Mouse (Mus musculus) hindbrain, embryonic 13.5 days (tissue): ENCODE measurements around the gene Elmsan1. TPM values are rescaled to one million over a fixed set of nuclear protein-coding genes. Genes with fewer than 3 reads are reported as not detected.
"Not testable (repeated sequence)": the region's sequence is repeated elsewhere in the genome, so short reads cannot be mapped to it uniquely, and the experiment has no call there.

Experiments
- ATAC-seq: fragments of 200-750 bp; cut with Nextera tagmentation; 2 replicates; pipeline ENCODE4 v1.8.0; 2017; ENCODE audit warnings: moderate TSS enrichment; ENCODE audit not compliant: low FRiP score
- H3K27ac ChIP-seq: fragments of 300-500 bp; sonication (generic); 2 replicates; pipeline ENCODE4 v1.5.1; 2015; ENCODE audit warnings: inconsistent platforms, mild to moderate bottlenecking, moderate library complexity
- H3K27me3 ChIP-seq: fragments of 300-500 bp; sonication (generic); 2 replicates; pipeline ENCODE4 v1.6.1; 2015; ENCODE audit warnings: mild to moderate bottlenecking, inconsistent platforms
- H3K36me3 ChIP-seq: fragments of 300-500 bp; sonication (generic); 2 replicates; pipeline ENCODE4 v1.6.1; 2015; ENCODE audit warnings: mild to moderate bottlenecking, inconsistent platforms
- H3K4me1 ChIP-seq: fragments of 300-500 bp; sonication (generic); replicated peaks from 2 replicates; pipeline ENCODE4 v1.6.1; 2015; ENCODE audit warnings: inconsistent platforms
- H3K4me2 ChIP-seq: fragments of 300-500 bp; sonication (generic); 2 replicates; pipeline ENCODE4 v1.6.1; 2015; ENCODE audit warnings: inconsistent platforms, mild to moderate bottlenecking, moderate library complexity
- H3K4me3 ChIP-seq: fragments of 300-500 bp; sonication (generic); 2 replicates; pipeline ENCODE4 v1.5.1; 2015; ENCODE audit warnings: mild to moderate bottlenecking, inconsistent platforms
- H3K9ac ChIP-seq: fragments of 300-500 bp; sonication (generic); 2 replicates; pipeline ENCODE4 v1.6.1; 2015; ENCODE audit warnings: mild to moderate bottlenecking, inconsistent platforms
- H3K9me3 ChIP-seq: fragments of 300-500 bp; sonication (generic); 2 replicates; pipeline ENCODE4 v1.6.1; 2016; ENCODE audit warnings: inconsistent platforms
- WGBS: fragments of 180-500 bp; shearing (Covaris S2); methylation state at CpG from one replicate; pipeline ENCODE4 v1.1.7; 2015; 5-methylcytosine and 5-hydroxymethylcytosine counted together
- polyA plus RNA-seq: library from polyadenylated mRNA; unstranded; fragments of >200 nt; fragmentation: Nextera tagmentation; extraction: Ambion mirVana; gene quantifications from 2 replicates; pipeline ENCODE4 v1.2.1, GENCODE M21; 2015

The Elmsan1 gene
- polyA plus RNA-seq = 4.5 and 5.1 TPM in 2 replicates

- peaks cover 71% of the 10 kb centered on the region for H3K4me1 ChIP-seq
- ATAC-seq = peak; percentile 72
- H3K4me3 ChIP-seq = peak within 1 kb of the TSS; percentile 71
- under 1% methylated on average over 74 of the region's 82 CpGs for WGBS
- peaks cover 11% of the 10 kb centered on the region; the same call in 1 of the 2 replicates for H3K27me3 ChIP-seq
- no peaks in the 10 kb centered on the region for H3K9me3 ChIP-seq
- H3K4me2 ChIP-seq = peak within 1 kb of the TSS; percentile 97
- no peaks in the 10 kb centered on the region for H3K36me3 ChIP-seq
- peak within 1 kb of the TSS; percentile 84 for H3K9ac ChIP-seq
- H3K27ac ChIP-seq = peak within 1 kb of the TSS; percentile 85
Observed at GRCm38 (mm10) chr12:84218289-84219120, at the start of gene Elmsan1. TSS of gene Elmsan1 (minus strand) at chr12:84218881.

GRCm38 (mm10) chr12:84267264-84267663 is 48.6 kb upstream of the Elmsan1 start:
- Histone ChIP-seq H3K36me3 (no peaks in the 10 kb centered on the region), H3K27ac (no peak overlapping the region), H3K4me3 (no peak overlapping the region), H3K4me1 (no peaks in the 10 kb centered on the region), H3K9me3 (no peaks in the 10 kb centered on the region), H3K4me2 (no peak overlapping the region), H3K9ac (no peak overlapping the region), H3K27me3 (no peaks in the 10 kb centered on the region)
- WGBS = 54% methylated on average over 2 of the region's 2 CpGs
- ATAC-seq = no peak

GRCm38 (mm10) chr12:84260363-84260762 is 41.7 kb upstream of the Elmsan1 start:
- Histone ChIP-seq H3K9ac (no peak overlapping the region), H3K4me2 (no peak overlapping the region), H3K4me3 (no peak overlapping the region), H3K36me3 (no peaks in the 10 kb centered on the region), H3K9me3 (no peaks in the 10 kb centered on the region), H3K4me1 (no peaks in the 10 kb centered on the region), H3K27me3 (no peaks in the 10 kb centered on the region), H3K27ac (no peak overlapping the region)
- ATAC-seq = no peak
- 23% methylated on average over 7 of the region's 7 CpGs for WGBS

GRCm38 (mm10) chr12:84254886-84255285 is 36.2 kb upstream of the Elmsan1 start:
- Histone ChIP-seq H3K4me3 (no peak overlapping the region), H3K36me3 (no peaks in the 10 kb centered on the region), H3K4me1 (no peaks in the 10 kb centered on the region), H3K27me3 (no peaks in the 10 kb centered on the region), H3K9ac (no peak overlapping the region), H3K27ac (no peak overlapping the region), H3K4me2 (no peak overlapping the region), H3K9me3 (no peaks in the 10 kb centered on the region)
- ATAC-seq = no peak
- WGBS = 79% methylated on average over 5 of the region's 5 CpGs

GRCm38 (mm10) chr12:84252811-84253210 is 34.1 kb upstream of the Elmsan1 start:
- WGBS = 87% methylated on average over 5 of the region's 5 CpGs
- H3K4me1 ChIP-seq = no peaks in the 10 kb centered on the region

GRCm38 (mm10) chr12:84249217-84249616 is 30.5 kb upstream of the Elmsan1 start:
- Histone ChIP-seq H3K4me3 (no peak overlapping the region), H3K9ac (no peak overlapping the region), H3K27ac (no peak overlapping the region), H3K4me1 (no peaks in the 10 kb centered on the region), H3K27me3 (0 out of 2 replicates have a peak, but pooled peaks cover 2% of the 10 kb centered on the region), H3K36me3 (no peaks in the 10 kb centered on the region), H3K4me2 (no peak overlapping the region), H3K9me3 (no peaks in the 10 kb centered on the region)
- 9% methylated on average over 3 of the region's 3 CpGs for WGBS
- ATAC-seq = no peak

More at GRCm38 (mm10) chr12:84252811-84253210, 34.1 kb upstream of the Elmsan1 start:
- no peak overlapping the region for H3K9ac ChIP-seq
- H3K4me2 ChIP-seq = no peak overlapping the region
- no peaks in the 10 kb centered on the region for H3K27me3 ChIP-seq
- ATAC-seq = no peak
- no peaks in the 10 kb centered on the region for H3K9me3 ChIP-seq
- no peak overlapping the region for H3K27ac ChIP-seq
- no peaks in the 10 kb centered on the region for H3K36me3 ChIP-seq
- H3K4me3 ChIP-seq = no peak overlapping the region

GRCm38 (mm10) chr12:84245683-84246082 is 27.0 kb upstream of the Elmsan1 start:
- ATAC-seq = no peak
- 57% methylated on average over 5 of the region's 5 CpGs for WGBS

GRCm38 (mm10) chr12:84243076-84243770 is 24.5 kb upstream of the Elmsan1 start:
- Histone ChIP-seq H3K4me1 (no peaks in the 10 kb centered on the region), H3K4me2 (no peak overlapping the region), H3K9me3 (no peaks in the 10 kb centered on the region), H3K36me3 (no peaks in the 10 kb centered on the region), H3K9ac (no peak overlapping the region), H3K4me3 (no peak overlapping the region), H3K27me3 (0 out of 2 replicates have a peak, but pooled peaks cover 2% of the 10 kb centered on the region), H3K27ac (no peak overlapping the region)
- 84% methylated on average over 7 of the region's 7 CpGs for WGBS
- ATAC-seq = no peak

More at GRCm38 (mm10) chr12:84245683-84246082, 27.0 kb upstream of the Elmsan1 start:
- Histone ChIP-seq H3K9me3 (no peaks in the 10 kb centered on the region), H3K9ac (no peak overlapping the region), H3K36me3 (no peaks in the 10 kb centered on the region), H3K4me1 (no peaks in the 10 kb centered on the region), H3K4me2 (no peak overlapping the region), H3K27ac (no peak overlapping the region), H3K4me3 (no peak overlapping the region), H3K27me3 (0 out of 2 replicates have a peak, but pooled peaks cover 2% of the 10 kb centered on the region)

- not testable (repeated sequence) for H3K4me3 ChIP-seq, H3K4me2 ChIP-seq, H3K4me1 ChIP-seq, ATAC-seq, H3K27me3 ChIP-seq, H3K9me3 ChIP-seq, H3K36me3 ChIP-seq, H3K9ac ChIP-seq, H3K27ac ChIP-seq
- WGBS = 93% methylated on average over 5 of the region's 5 CpGs
Observed at GRCm38 (mm10) chr12:84237036-84237435, 18.4 kb upstream of the Elmsan1 start.

- WGBS = 89% methylated on average over 10 of the region's 10 CpGs
Observed at GRCm38 (mm10) chr12:84235981-84236752, 17.5 kb upstream of the Elmsan1 start.

GRCm38 (mm10) chr12:84235577-84235976 is 16.9 kb upstream of the Elmsan1 start:
- no peaks in the 10 kb centered on the region for H3K9me3 ChIP-seq
- no peaks in the 10 kb centered on the region for H3K4me1 ChIP-seq
- no peak for ATAC-seq
- H3K36me3 ChIP-seq = no peaks in the 10 kb centered on the region
- 94% methylated on average over 6 of the region's 6 CpGs for WGBS
- H3K4me2 ChIP-seq = no peak overlapping the region
- H3K27me3 ChIP-seq = no peaks in the 10 kb centered on the region
- no peak overlapping the region for H3K4me3 ChIP-seq
- no peak overlapping the region for H3K27ac ChIP-seq
- no peak overlapping the region for H3K9ac ChIP-seq

More at GRCm38 (mm10) chr12:84235981-84236752, 17.5 kb upstream of the Elmsan1 start:
- Histone ChIP-seq H3K4me1 (no peaks in the 10 kb centered on the region), H3K27ac (no peak overlapping the region), H3K27me3 (no peaks in the 10 kb centered on the region), H3K9me3 (no peaks in the 10 kb centered on the region), H3K9ac (no peak overlapping the region), H3K4me2 (no peak overlapping the region), H3K4me3 (no peak overlapping the region), H3K36me3 (no peaks in the 10 kb centered on the region)
- no peak for ATAC-seq
